Mouse (Mus musculus) thymus, adult 2 months (tissue): ENCODE data around the gene Cd274.

Experiments used
- CTCF ChIP-seq: fragments of 200-500 bp; IDR thresholded peaks from 2 replicates; pipeline ENCODE4 v1.5.1; 2012; ENCODE audit warnings: mild to moderate bottlenecking, control low read depth, low read length, moderate library complexity, borderline replicate concordance; ENCODE audit not compliant: control insufficient read depth, poor library complexity, insufficient read depth; ENCODE audit errors: extremely low read depth
- POLR2A ChIP-seq: fragments of 200-500 bp; IDR thresholded peaks from 2 replicates; pipeline ENCODE4 v1.6.1; 2012; ENCODE audit warnings: mild to moderate bottlenecking, low read length, control low read depth, moderate library complexity; ENCODE audit not compliant: control insufficient read depth, poor library complexity, insufficient read depth; ENCODE audit errors: extremely low read depth

DNA sequence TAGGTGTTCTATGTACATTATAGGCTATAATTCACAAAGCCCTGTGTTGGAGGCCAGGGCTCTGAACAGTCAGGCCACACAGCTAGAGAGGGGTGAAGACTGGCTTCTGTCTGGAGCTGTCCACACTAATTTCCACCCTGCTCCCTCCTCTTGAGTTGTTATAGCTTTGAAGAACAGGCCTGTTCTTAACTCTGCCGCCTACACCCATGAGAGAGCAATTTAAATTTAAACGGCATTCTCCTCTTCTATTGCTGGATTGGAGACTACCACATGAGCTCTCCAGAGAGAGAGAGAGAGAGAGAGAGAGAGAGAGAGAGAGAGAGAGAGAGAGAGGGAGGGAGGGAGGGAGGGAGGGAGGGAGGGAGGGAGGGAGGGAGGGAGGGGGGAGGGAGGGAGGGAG lies 38.1 kb downstream of the Cd274 start:
- TF ChIP-seq POLR2A (no peak), CTCF (no peak)
